Mouse (Mus musculus): Measurements from ENCODE around the gene 6430548M08Rik. TPM values are rescaled to one million over a fixed set of nuclear protein-coding genes. Genes with fewer than 3 reads are reported as not detected.

Gene 6430548M08Rik
- 4.7 and 6.3 TPM in 2 replicates for polyA plus RNA-seq (2014; fragmentation: Nextera tagmentation; extraction: Ambion mirVana)

- H3K27me3 ChIP-seq (replicated peaks; ENCODE audit: control insufficient read depth, insufficient read depth, low read length): peaks cover 24% of the 10 kb centered on the region
- DNase-seq (ENCODE audit: low spot score): peak; percentile 100
- H3K9me3 ChIP-seq (ENCODE audit: control insufficient read depth, low read length): no peaks in the 10 kb centered on the region
- no peaks in the 10 kb centered on the region for H3K36me3 ChIP-seq (ENCODE audit: control insufficient read depth, insufficient read depth, low read length)
- peak within 1 kb of the TSS; percentile 72 for H3K27ac ChIP-seq (ENCODE audit: low read depth)
- ATAC-seq (replicated peaks; ENCODE audit: low FRiP score, low TSS enrichment, low read depth): peak; percentile 96
- H3K9ac ChIP-seq (ENCODE audit: low read length): peak within 1 kb of the TSS; percentile 58
- WGBS: under 1% methylated on average over 60 of the region's 61 CpGs
- peak within 1 kb of the TSS; percentile 66 for H3K4me3 ChIP-seq (ENCODE audit: low read depth, low read length)
- H3K4me1 ChIP-seq (replicated peaks; ENCODE audit: control insufficient read depth, insufficient read depth, low read length): peaks cover 11% of the 10 kb centered on the region
- peak within 1 kb of the TSS; percentile 91 for H3K4me2 ChIP-seq (ENCODE audit: low read length)
Observed at GRCm38 (mm10) chr8:120113758-120114255, at the start of gene 6430548M08Rik. TSS of gene 6430548M08Rik (plus strand) at chr8:120114152.

- H3K4me3 ChIP-seq (ENCODE audit: low read depth, low read length): no peak overlapping the region
- no peak overlapping the region for H3K9ac ChIP-seq (ENCODE audit: low read length)
- no peaks in the 10 kb centered on the region for H3K4me1 ChIP-seq (replicated peaks; ENCODE audit: control insufficient read depth, insufficient read depth, low read length)
- H3K27me3 ChIP-seq (replicated peaks; ENCODE audit: control insufficient read depth, insufficient read depth, low read length): no peaks in the 10 kb centered on the region
- no peak overlapping the region for H3K4me2 ChIP-seq (ENCODE audit: low read length)
- DNase-seq (ENCODE audit: low spot score) (no peak), ATAC-seq (replicated peaks; ENCODE audit: low FRiP score, low TSS enrichment, low read depth) (no peak)
- H3K27ac ChIP-seq (ENCODE audit: low read depth): no peak overlapping the region
- H3K36me3 ChIP-seq (ENCODE audit: control insufficient read depth, insufficient read depth, low read length): no peaks in the 10 kb centered on the region
- peaks cover 6% of the 10 kb centered on the region; the same call in 1 of the 2 replicates for H3K9me3 ChIP-seq (ENCODE audit: control insufficient read depth, low read length)
- 88% methylated on average over 8 of the region's 8 CpGs for WGBS
Observed at GRCm38 (mm10) chr8:120065611-120066010, 48.3 kb upstream of the 6430548M08Rik start.

GRCm38 (mm10) chr8:120066226-120066625 lies 47.7 kb upstream of the 6430548M08Rik start:
- H3K9ac ChIP-seq (ENCODE audit: low read length): no peak overlapping the region
- H3K27me3 ChIP-seq (replicated peaks; ENCODE audit: control insufficient read depth, insufficient read depth, low read length): no peaks in the 10 kb centered on the region
- no peak overlapping the region for H3K4me2 ChIP-seq (ENCODE audit: low read length)
- WGBS: 83% methylated on average over 4 of the region's 4 CpGs
- no peak overlapping the region for H3K27ac ChIP-seq (ENCODE audit: low read depth)
- DNase-seq (ENCODE audit: low spot score) (no peak), ATAC-seq (replicated peaks; ENCODE audit: low FRiP score, low TSS enrichment, low read depth) (no peak)
- no peaks in the 10 kb centered on the region for H3K36me3 ChIP-seq (ENCODE audit: control insufficient read depth, insufficient read depth, low read length)
- H3K9me3 ChIP-seq (ENCODE audit: control insufficient read depth, low read length): peaks cover 6% of the 10 kb centered on the region; the same call in 1 of the 2 replicates
- H3K4me1 ChIP-seq (replicated peaks; ENCODE audit: control insufficient read depth, insufficient read depth, low read length): no peaks in the 10 kb centered on the region
- H3K4me3 ChIP-seq (ENCODE audit: low read depth, low read length): no peak overlapping the region

- H3K9ac ChIP-seq (ENCODE audit: low read length): no peak overlapping the region
- peaks cover 6% of the 10 kb centered on the region; the same call in 1 of the 2 replicates for H3K9me3 ChIP-seq (ENCODE audit: control insufficient read depth, low read length)
- no peaks in the 10 kb centered on the region for H3K36me3 ChIP-seq (ENCODE audit: control insufficient read depth, insufficient read depth, low read length)
- ATAC-seq (replicated peaks; ENCODE audit: low FRiP score, low TSS enrichment, low read depth) (no peak), DNase-seq (ENCODE audit: low spot score) (no peak)
- no peak overlapping the region for H3K4me3 ChIP-seq (ENCODE audit: low read depth, low read length)
- H3K4me1 ChIP-seq (replicated peaks; ENCODE audit: control insufficient read depth, insufficient read depth, low read length): no peaks in the 10 kb centered on the region
- no peaks in the 10 kb centered on the region for H3K27me3 ChIP-seq (replicated peaks; ENCODE audit: control insufficient read depth, insufficient read depth, low read length)
- no peak overlapping the region for H3K4me2 ChIP-seq (ENCODE audit: low read length)
- no peak overlapping the region for H3K27ac ChIP-seq (ENCODE audit: low read depth)
- 49% methylated on average over 19 of the region's 19 CpGs for WGBS
Observed at GRCm38 (mm10) chr8:120067936-120068668, 45.9 kb upstream of the 6430548M08Rik start.

GRCm38 (mm10) chr8:120071684-120072083 lies 42.3 kb upstream of the 6430548M08Rik start:
- H3K27ac ChIP-seq (ENCODE audit: low read depth): no peak overlapping the region

GRCm38 (mm10) chr8:120072259-120072658 lies 41.7 kb upstream of the 6430548M08Rik start:
- WGBS: 61% methylated on average over 9 of the region's 9 CpGs
- Histone ChIP-seq H3K4me3 (ENCODE audit: low read depth, low read length) (no peak overlapping the region), H3K4me2 (ENCODE audit: low read length) (no peak overlapping the region), H3K4me1 (replicated peaks; ENCODE audit: control insufficient read depth, insufficient read depth, low read length) (no peaks in the 10 kb centered on the region), H3K27ac (ENCODE audit: low read depth) (no peak overlapping the region), H3K9me3 (ENCODE audit: control insufficient read depth, low read length) (peaks cover 3% of the 10 kb centered on the region; the same call in 1 of the 2 replicates), H3K9ac (ENCODE audit: low read length) (no peak overlapping the region), H3K36me3 (ENCODE audit: control insufficient read depth, insufficient read depth, low read length) (no peaks in the 10 kb centered on the region), H3K27me3 (replicated peaks; ENCODE audit: control insufficient read depth, insufficient read depth, low read length) (no peaks in the 10 kb centered on the region)
- peak; percentile 55 for DNase-seq (ENCODE audit: low spot score)
- ATAC-seq (replicated peaks; ENCODE audit: low FRiP score, low TSS enrichment, low read depth): no peak

More at GRCm38 (mm10) chr8:120071684-120072083, 42.3 kb upstream of the 6430548M08Rik start:
- 25% methylated on average over 4 of the region's 4 CpGs for WGBS
- Histone ChIP-seq H3K27me3 (replicated peaks; ENCODE audit: control insufficient read depth, insufficient read depth, low read length) (no peaks in the 10 kb centered on the region), H3K36me3 (ENCODE audit: control insufficient read depth, insufficient read depth, low read length) (no peaks in the 10 kb centered on the region), H3K9me3 (ENCODE audit: control insufficient read depth, low read length) (peaks cover 6% of the 10 kb centered on the region; the same call in 1 of the 2 replicates), H3K9ac (ENCODE audit: low read length) (no peak overlapping the region), H3K4me3 (ENCODE audit: low read depth, low read length) (no peak overlapping the region), H3K4me2 (ENCODE audit: low read length) (no peak overlapping the region), H3K4me1 (replicated peaks; ENCODE audit: control insufficient read depth, insufficient read depth, low read length) (no peaks in the 10 kb centered on the region)
- ATAC-seq (replicated peaks; ENCODE audit: low FRiP score, low TSS enrichment, low read depth): peak; percentile 65; the same call in 1 of the 2 replicates
- peak; percentile 94 for DNase-seq (ENCODE audit: low spot score)

GRCm38 (mm10) chr8:120072827-120073226 lies 41.1 kb upstream of the 6430548M08Rik start:
- no peak overlapping the region for H3K4me2 ChIP-seq (ENCODE audit: low read length)
- H3K9me3 ChIP-seq (ENCODE audit: control insufficient read depth, low read length): no peaks in the 10 kb centered on the region
- H3K9ac ChIP-seq (ENCODE audit: low read length): no peak overlapping the region
- H3K36me3 ChIP-seq (ENCODE audit: control insufficient read depth, insufficient read depth, low read length): no peaks in the 10 kb centered on the region
- no peak overlapping the region for H3K27ac ChIP-seq (ENCODE audit: low read depth)
- ATAC-seq (replicated peaks; ENCODE audit: low FRiP score, low TSS enrichment, low read depth) (no peak), DNase-seq (ENCODE audit: low spot score) (no peak)
- no peaks in the 10 kb centered on the region for H3K4me1 ChIP-seq (replicated peaks; ENCODE audit: control insufficient read depth, insufficient read depth, low read length)
- no peaks in the 10 kb centered on the region for H3K27me3 ChIP-seq (replicated peaks; ENCODE audit: control insufficient read depth, insufficient read depth, low read length)
- H3K4me3 ChIP-seq (ENCODE audit: low read depth, low read length): no peak overlapping the region
- WGBS: 67% methylated on average over 8 of the region's 8 CpGs

GRCm38 (mm10) chr8:120074516-120074915 lies 39.4 kb upstream of the 6430548M08Rik start:
- ATAC-seq (replicated peaks; ENCODE audit: low FRiP score, low TSS enrichment, low read depth): no peak
- 74% methylated on average over 6 of the region's 6 CpGs for WGBS

More at GRCm38 (mm10) chr8:120074516-120074915, 39.4 kb upstream of the 6430548M08Rik start:
- Histone ChIP-seq H3K4me2 (ENCODE audit: low read length) (no peak overlapping the region), H3K27me3 (replicated peaks; ENCODE audit: control insufficient read depth, insufficient read depth, low read length) (no peaks in the 10 kb centered on the region), H3K4me3 (ENCODE audit: low read depth, low read length) (no peak overlapping the region), H3K9me3 (ENCODE audit: control insufficient read depth, low read length) (no peaks in the 10 kb centered on the region), H3K4me1 (replicated peaks; ENCODE audit: control insufficient read depth, insufficient read depth, low read length) (no peaks in the 10 kb centered on the region), H3K9ac (ENCODE audit: low read length) (no peak overlapping the region), H3K27ac (ENCODE audit: low read depth) (no peak overlapping the region), H3K36me3 (ENCODE audit: control insufficient read depth, insufficient read depth, low read length) (no peaks in the 10 kb centered on the region)
- DNase-seq (ENCODE audit: low spot score): no peak
